Mouse (Mus musculus) lung, embryonic 16.5 days (tissue): ENCODE measurements around the gene Lrp10. TPM values are rescaled to one million over a fixed set of nuclear protein-coding genes. Genes with fewer than 3 reads are reported as not detected.

Source experiments
- ATAC-seq: fragments of 200-750 bp; cut with Nextera tagmentation; 2 replicates; pipeline ENCODE4 v1.8.0; 2017; ENCODE audit warnings: low read depth, mild to moderate bottlenecking, moderate library complexity
- H3K27ac ChIP-seq: fragments of 300-500 bp; sonication (generic); 2 replicates; pipeline ENCODE4 v1.5.1; 2014; ENCODE audit warnings: mild to moderate bottlenecking, control low read depth, low read length
- H3K27me3 ChIP-seq: fragments of 300-500 bp; sonication (generic); 2 replicates; pipeline ENCODE4 v1.6.1; 2014; ENCODE audit warnings: low read depth, low read length, mixed read lengths; ENCODE audit not compliant: control insufficient read depth, insufficient read depth
- H3K36me3 ChIP-seq: fragments of 300-500 bp; sonication (generic); 2 replicates; pipeline ENCODE4 v1.6.1; 2014; ENCODE audit warnings: low read length; ENCODE audit not compliant: control insufficient read depth, insufficient read depth
- H3K4me1 ChIP-seq: fragments of 300-500 bp; sonication (generic); replicated peaks from 2 replicates; pipeline ENCODE4 v1.6.1; 2014; ENCODE audit warnings: low read length, mixed read lengths; ENCODE audit not compliant: control insufficient read depth, insufficient read depth
- H3K4me2 ChIP-seq: fragments of 300-500 bp; sonication (generic); 2 replicates; pipeline ENCODE4 v1.6.1; 2014; ENCODE audit warnings: low read depth, low read length, control low read depth
- H3K4me3 ChIP-seq: fragments of 300-500 bp; sonication (generic); 2 replicates; pipeline ENCODE4 v1.5.1; 2014; ENCODE audit warnings: mild to moderate bottlenecking, low read length, control low read depth
- H3K9ac ChIP-seq: fragments of 300-500 bp; sonication (generic); 2 replicates; pipeline ENCODE4 v1.6.1; 2014; ENCODE audit warnings: low read length, control low read depth
- H3K9me3 ChIP-seq: fragments of 300-500 bp; sonication (generic); 2 replicates; pipeline ENCODE4 v1.6.1; 2016; ENCODE audit warnings: low read length; ENCODE audit not compliant: control insufficient read depth
- WGBS: fragments of 180-500 bp; shearing (Covaris S2); extraction: QIAGEN DNeasy Blood & Tissue Kit; methylation state at CpG from one replicate; pipeline ENCODE4 v1.1.7; 2014; 5-methylcytosine and 5-hydroxymethylcytosine counted together
- polyA plus RNA-seq: library from polyadenylated mRNA; unstranded; fragments of >200 nt; fragmentation: Nextera tagmentation; extraction: Ambion mirVana; gene quantifications from 2 replicates; pipeline ENCODE4 v1.2.1, GENCODE M21; 2015

Gene Lrp10
- polyA plus RNA-seq, 1 experiment from 2014 or later, result 61.9 TPM

DNA sequence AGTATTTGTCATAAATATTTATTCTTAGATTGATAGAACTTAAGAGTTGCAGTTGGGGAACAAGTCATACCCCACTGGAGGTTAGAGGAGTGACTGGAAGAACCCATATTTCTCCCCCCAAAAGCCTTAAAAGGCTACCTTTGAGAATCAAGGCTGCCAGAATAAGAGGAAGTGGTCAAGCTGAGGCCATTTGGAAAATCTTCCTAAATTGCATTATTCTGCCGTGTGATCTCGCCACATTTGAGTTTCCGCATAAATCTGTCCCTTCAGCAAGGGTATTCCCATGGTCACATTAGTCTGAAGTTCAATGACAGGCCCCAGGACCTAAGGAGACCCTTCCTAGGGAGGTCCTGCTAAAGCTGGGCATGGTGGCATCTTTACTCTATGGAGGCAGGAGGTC is 21.4 kb upstream of the Lrp10 start:
- WGBS, result 84% methylated on average over 3 of the region's 3 CpGs
- Histone ChIP-seq H3K4me1 (peaks cover 8% of the 10 kb centered on the region; the same call in 1 of the 2 replicates), H3K36me3 (peaks cover 26% of the 10 kb centered on the region), H3K27ac (peak overlapping the region; percentile 54), H3K27me3 (no peaks in the 10 kb centered on the region), H3K9me3 (no peaks in the 10 kb centered on the region), H3K9ac (no peak overlapping the region), H3K4me2 (no peak overlapping the region), H3K4me3 (no peak overlapping the region)
- no peak for ATAC-seq

DNA sequence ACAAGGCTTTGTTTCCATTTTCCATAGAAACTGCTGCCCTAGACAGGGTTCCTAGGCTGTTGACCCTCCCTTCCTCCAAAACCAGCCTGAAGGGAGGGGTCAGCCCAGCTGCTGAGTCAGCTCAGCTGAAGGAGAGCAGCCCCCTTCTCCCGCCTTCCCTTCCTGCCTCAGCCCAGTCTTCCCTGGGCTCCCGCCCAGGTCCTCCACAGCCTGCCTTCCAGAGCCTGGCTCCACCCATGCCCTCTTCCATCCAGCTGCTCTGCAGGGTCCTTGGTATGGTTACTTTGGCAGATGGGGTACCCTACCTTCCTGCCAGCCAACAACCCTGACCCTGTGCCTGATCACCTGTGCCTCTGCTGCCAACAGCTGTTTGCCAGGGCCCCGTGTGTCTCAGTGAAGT is 20.7 kb upstream of the Lrp10 start:
- Histone ChIP-seq H3K4me2 (no peak overlapping the region), H3K27me3 (no peaks in the 10 kb centered on the region), H3K9ac (no peak overlapping the region), H3K36me3 (peaks cover 22% of the 10 kb centered on the region), H3K4me1 (peaks cover 8% of the 10 kb centered on the region; the same call in 1 of the 2 replicates), H3K9me3 (no peaks in the 10 kb centered on the region), H3K4me3 (no peak overlapping the region), H3K27ac (peak overlapping the region; percentile 54)
- ATAC-seq, result peak; percentile 87
- WGBS, result 17% methylated on average over 3 of the region's 3 CpGs

DNA sequence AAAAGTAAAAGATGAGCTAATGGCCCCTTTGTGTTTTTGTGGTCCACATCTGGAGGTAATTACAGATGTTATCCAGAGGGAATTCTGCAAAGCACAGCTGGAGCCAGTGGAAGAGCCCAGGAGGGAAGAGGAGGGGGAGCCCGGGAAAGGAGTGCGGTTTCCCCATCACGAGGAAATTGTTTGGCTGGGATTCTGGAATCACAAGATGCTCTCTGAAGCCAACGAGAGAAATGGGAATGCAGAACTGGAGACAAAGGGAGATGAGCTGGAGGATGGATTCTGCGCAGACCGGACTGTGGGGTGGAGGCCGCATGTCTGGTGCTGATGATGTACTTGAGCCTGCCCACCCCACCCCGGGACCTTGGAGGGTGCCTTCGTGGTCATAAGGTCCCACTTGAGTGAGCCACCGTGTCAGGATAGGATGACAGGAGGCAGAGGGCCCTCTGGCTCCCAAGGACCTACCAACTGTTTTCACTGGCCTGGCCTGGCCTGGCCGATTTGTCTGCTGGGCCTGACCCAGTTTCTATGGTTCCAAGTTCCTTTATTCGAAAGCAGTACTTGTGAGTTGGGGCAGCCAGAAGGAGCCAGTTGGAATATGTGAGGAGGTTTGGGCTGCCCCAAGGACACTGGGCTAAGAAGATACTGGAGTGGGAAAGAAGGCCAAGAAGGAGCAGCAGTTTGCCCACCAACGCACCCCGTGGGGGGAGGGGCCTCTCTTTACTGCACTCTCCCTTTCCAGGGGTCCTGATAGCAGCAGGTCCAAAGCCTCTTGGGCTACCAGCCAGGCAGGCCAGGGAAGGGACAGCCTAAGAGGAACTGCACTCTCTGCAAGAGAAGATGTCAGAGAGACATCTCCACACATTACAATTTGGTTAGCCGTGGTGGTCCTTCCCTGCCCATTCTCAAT is 20.0 kb upstream of the Lrp10 start:
- Histone ChIP-seq H3K9me3 (no peaks in the 10 kb centered on the region), H3K27ac (no peak overlapping the region; the same call in none of the 2 replicates), H3K27me3 (no peaks in the 10 kb centered on the region), H3K9ac (no peak overlapping the region), H3K4me3 (no peak overlapping the region), H3K36me3 (peaks cover 15% of the 10 kb centered on the region), H3K4me2 (no peak overlapping the region), H3K4me1 (peaks cover 11% of the 10 kb centered on the region)
- ATAC-seq, result peak; percentile 47; the same call in 1 of the 2 replicates
- WGBS, result 55% methylated on average over 15 of the region's 15 CpGs

DNA sequence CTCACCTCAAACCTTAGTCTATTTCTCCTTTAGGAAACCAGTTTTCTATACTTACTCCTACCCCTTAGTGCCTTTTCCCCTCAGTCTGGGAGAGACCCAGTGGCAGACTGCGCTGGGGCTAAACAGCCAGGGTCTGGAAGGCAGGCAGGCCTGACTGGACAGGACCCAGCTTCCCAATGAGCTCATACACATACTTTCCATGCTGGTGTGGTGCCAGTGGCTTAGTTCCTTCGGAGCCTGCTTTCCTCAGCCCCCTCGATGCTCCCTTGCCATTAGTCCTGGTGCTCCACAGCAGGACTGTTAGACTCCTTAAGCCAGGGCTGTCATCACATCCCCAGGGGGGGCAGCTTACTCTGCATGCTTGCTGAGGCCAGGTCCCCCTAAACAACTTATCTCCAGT is 18.5 kb upstream of the Lrp10 start:
- H3K4me2 ChIP-seq, result no peak overlapping the region
- no peak overlapping the region for H3K27ac ChIP-seq
- no peak overlapping the region for H3K4me3 ChIP-seq
- ATAC-seq, result no peak
- H3K9ac ChIP-seq, result no peak overlapping the region
- H3K9me3 ChIP-seq, result no peaks in the 10 kb centered on the region
- 55% methylated on average over 3 of the region's 3 CpGs for WGBS
- no peaks in the 10 kb centered on the region for H3K27me3 ChIP-seq
- H3K4me1 ChIP-seq, result peaks cover 11% of the 10 kb centered on the region
- H3K36me3 ChIP-seq, result no peaks in the 10 kb centered on the region; the same call in 1 of the 2 replicates

DNA sequence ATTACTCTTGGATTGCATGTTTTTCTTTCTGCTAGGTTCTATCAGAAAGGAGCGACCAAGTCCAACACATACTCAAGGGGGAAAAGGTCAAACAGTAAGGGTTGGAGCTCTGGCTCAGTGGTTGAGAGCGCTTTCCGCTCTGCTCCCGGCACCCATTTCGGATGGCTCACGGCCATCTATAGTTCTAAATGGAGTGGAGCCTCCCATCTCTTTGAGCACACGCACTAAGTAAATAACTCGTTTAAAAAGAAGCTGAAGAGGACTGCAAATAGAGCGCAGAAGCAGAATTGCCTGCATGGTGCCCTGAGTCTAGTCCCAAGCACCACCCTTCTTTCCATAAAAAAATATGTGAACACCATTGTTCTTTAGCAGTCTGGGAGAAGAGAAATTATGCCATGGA is 10.4 kb upstream of the Lrp10 start:
- WGBS, result 58% methylated on average over 9 of the region's 9 CpGs
- H3K4me1 ChIP-seq, result peaks cover 6% of the 10 kb centered on the region
- H3K36me3 ChIP-seq, result no peaks in the 10 kb centered on the region
- H3K9ac ChIP-seq, result no peak overlapping the region
- no peaks in the 10 kb centered on the region for H3K9me3 ChIP-seq
- ATAC-seq, result peak; percentile 46
- no peak overlapping the region for H3K4me3 ChIP-seq
- no peak overlapping the region for H3K4me2 ChIP-seq
- no peaks in the 10 kb centered on the region for H3K27me3 ChIP-seq
- H3K27ac ChIP-seq, result peak overlapping the region; percentile 67

DNA sequence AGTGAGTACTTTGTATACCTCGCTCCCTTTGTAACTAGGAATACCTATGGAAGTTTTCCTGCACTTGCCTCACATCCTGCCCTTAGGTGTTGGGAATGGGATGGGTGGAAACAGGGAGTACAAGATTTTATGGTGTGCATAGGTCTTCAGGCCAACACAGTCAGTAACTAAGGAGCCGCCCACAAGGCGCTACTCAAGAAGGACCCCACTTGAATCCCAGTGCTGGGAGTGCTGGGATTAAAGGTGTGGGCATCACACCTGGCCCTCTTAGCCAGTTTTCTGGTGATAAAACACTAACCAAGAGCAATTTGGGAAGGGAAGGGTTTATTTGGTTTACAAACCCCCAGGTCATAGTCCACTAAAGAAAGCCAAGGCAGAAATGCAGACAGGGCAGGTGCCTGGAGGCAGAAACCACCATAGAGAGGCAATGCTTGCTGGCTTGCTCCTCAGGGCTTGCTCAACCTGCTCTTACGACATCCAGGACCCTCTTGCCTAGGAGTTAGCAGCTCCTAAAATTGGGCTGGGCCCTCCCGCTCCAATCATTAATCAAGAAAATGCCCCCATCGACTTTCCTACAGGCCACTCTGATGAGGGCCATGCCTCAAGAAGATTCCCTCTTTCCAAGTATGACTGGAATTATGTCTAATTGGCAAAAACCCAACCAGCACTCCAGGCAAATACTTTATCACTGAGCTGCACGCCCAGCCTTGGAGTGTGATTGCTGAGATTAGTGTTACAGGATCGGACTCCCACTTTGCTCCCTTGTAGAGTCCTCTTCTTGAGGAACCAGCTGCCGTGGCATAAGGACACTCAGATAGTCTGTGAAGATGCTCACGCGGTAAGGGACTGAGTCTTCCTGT is 9.0 kb upstream of the Lrp10 start:
- no peak overlapping the region for H3K4me3 ChIP-seq
- no peaks in the 10 kb centered on the region for H3K36me3 ChIP-seq
- peak; percentile 82 for ATAC-seq
- H3K4me2 ChIP-seq, result no peak overlapping the region
- peaks cover 3% of the 10 kb centered on the region for H3K4me1 ChIP-seq
- 40% methylated on average over 11 of the region's 11 CpGs for WGBS
- no peaks in the 10 kb centered on the region for H3K9me3 ChIP-seq
- peak overlapping the region; percentile 67 for H3K27ac ChIP-seq
- H3K9ac ChIP-seq, result no peak overlapping the region
- no peaks in the 10 kb centered on the region for H3K27me3 ChIP-seq

DNA sequence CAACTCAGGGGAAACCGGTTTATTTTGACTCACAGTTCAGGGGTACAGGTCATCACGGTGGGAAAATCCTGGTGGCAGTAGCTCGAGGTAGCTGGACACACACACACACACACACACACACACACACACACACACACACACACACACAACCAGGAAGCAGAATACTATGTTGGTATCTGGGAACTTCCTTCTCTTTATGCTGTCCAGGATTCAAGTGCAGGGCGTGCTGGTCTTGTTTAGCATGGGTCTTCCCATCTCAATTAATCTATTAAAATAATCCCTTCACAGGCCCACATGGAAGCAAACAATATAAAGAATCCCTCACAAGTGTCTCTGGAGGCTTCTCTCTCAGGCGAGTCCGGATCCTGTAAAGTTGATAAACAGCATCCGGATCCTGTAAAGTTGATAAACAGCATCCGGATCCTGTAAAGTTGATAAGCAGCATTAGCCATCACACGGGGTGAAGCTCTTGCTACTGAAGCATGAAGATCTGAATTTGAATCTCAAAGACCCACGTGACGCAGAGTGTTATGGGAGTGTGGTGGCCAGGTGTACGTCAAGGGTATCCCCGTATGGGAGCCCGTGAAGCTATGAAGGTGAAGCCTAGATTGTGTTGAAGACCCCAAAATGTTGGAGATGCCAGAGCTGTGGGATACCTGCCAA is 5.9 kb upstream of the Lrp10 start:
- Histone ChIP-seq H3K36me3 (no peaks in the 10 kb centered on the region), H3K27me3 (no peaks in the 10 kb centered on the region), H3K4me2 (no peak overlapping the region), H3K9ac (no peak overlapping the region), H3K9me3 (no peaks in the 10 kb centered on the region), H3K27ac (no peak overlapping the region), H3K4me3 (no peak overlapping the region), H3K4me1 (peaks cover 3% of the 10 kb centered on the region)
- WGBS, result 79% methylated on average over 14 of the region's 14 CpGs
- ATAC-seq, result no peak

DNA sequence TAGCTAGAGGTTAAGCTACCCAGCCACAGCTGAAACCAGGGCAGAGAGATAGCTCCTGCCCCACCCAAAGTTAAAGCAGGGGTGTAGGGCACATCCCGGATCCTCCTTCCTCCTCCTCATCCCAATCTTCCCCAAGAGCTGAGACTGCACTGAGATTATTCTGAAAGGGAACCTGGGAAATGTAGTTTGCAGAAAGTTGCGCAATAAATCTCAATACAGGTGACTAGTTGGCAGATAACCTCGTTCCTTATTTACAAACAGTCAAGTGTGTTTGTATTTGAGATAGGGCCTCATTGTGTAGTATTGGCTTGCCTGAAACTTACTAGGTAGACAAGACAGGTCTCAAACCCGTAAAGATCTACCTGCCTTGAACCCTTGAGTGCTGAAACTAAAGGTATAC is 1.8 kb upstream of the Lrp10 start:
- no peaks in the 10 kb centered on the region for H3K9me3 ChIP-seq
- H3K27me3 ChIP-seq, result no peaks in the 10 kb centered on the region
- H3K9ac ChIP-seq, result no peak overlapping the region
- no peak overlapping the region for H3K27ac ChIP-seq
- peaks cover 8% of the 10 kb centered on the region for H3K4me1 ChIP-seq
- WGBS, result 68% methylated on average over 4 of the region's 4 CpGs
- no peaks in the 10 kb centered on the region for H3K36me3 ChIP-seq
- no peak overlapping the region for H3K4me3 ChIP-seq
- no peak overlapping the region for H3K4me2 ChIP-seq
- ATAC-seq, result no peak
